Mouse (Mus musculus) E14TG2a.4 (cell line): ENCODE data around the gene Ccdc51.

Experiments
- H3K27me3 ChIP-seq: 2 replicates; pipeline ENCODE4 v1.6.1; 2014; ENCODE audit warnings: low read length, control low read depth; ENCODE audit not compliant: insufficient read depth
- H3K36me3 ChIP-seq: 2 replicates; pipeline ENCODE4 v1.6.1; 2014; ENCODE audit warnings: low read length, control low read depth; ENCODE audit not compliant: insufficient read depth
- H3K4me1 ChIP-seq: replicated peaks from 2 replicates; pipeline ENCODE4 v1.6.1; 2014; ENCODE audit warnings: low read depth, low read length, control low read depth
- H3K4me3 ChIP-seq: replicated peaks from 2 replicates; pipeline ENCODE4 v1.5.1; 2014; ENCODE audit warnings: mild to moderate bottlenecking, low read length
- H3K9me3 ChIP-seq: 2 replicates; pipeline ENCODE4 v1.6.1; 2014; ENCODE audit warnings: low read length, control low read depth
- CTCF ChIP-seq: conservative IDR thresholded peaks from 2 replicates; pipeline ENCODE4 v1.5.1; 2014; ENCODE audit warnings: low read length
- NANOG ChIP-seq: IDR thresholded peaks from 2 replicates; pipeline ENCODE4 v1.6.1; 2014; ENCODE audit warnings: borderline replicate concordance, low read length, mixed read lengths
- POU5F1 ChIP-seq: IDR thresholded peaks from 2 replicates; pipeline ENCODE4 v1.6.1; 2014; ENCODE audit warnings: low read length, borderline replicate concordance

The Ccdc51 gene

GRCm38 (mm10) chr9:109060898-109061295 lies 21.4 kb upstream of the Ccdc51 start:
- Histone ChIP-seq H3K4me3 (no peak overlapping the region), H3K27me3 (no peaks in the 10 kb centered on the region), H3K4me1 (peaks cover 51% of the 10 kb centered on the region), H3K36me3 (peaks cover 85% of the 10 kb centered on the region), H3K9me3 (no peaks in the 10 kb centered on the region)
- TF ChIP-seq POU5F1 (no peak), CTCF (no peak), NANOG (no peak)

GRCm38 (mm10) chr9:109068095-109068735 lies 14.1 kb upstream of the Ccdc51 start:
- TF ChIP-seq POU5F1 (no peak), NANOG (no peak), CTCF (no peak; the same call in 1 of the 2 replicates)
- Histone ChIP-seq H3K4me3 (no peak overlapping the region), H3K27me3 (no peaks in the 10 kb centered on the region), H3K36me3 (peaks cover 88% of the 10 kb centered on the region), H3K9me3 (no peaks in the 10 kb centered on the region), H3K4me1 (peaks cover 8% of the 10 kb centered on the region)

- no peaks in the 10 kb centered on the region for H3K27me3 ChIP-seq
- peaks cover 45% of the 10 kb centered on the region for H3K36me3 ChIP-seq
- H3K4me3 ChIP-seq = peak within 1 kb of the TSS; percentile 96
- no peak for TF ChIP-seq POU5F1
- no peak for TF ChIP-seq CTCF
- TF ChIP-seq NANOG = no peak
- H3K4me1 ChIP-seq = peaks cover 19% of the 10 kb centered on the region
- H3K9me3 ChIP-seq = no peaks in the 10 kb centered on the region
Observed at GRCm38 (mm10) chr9:109073661-109074573, 8.4 kb upstream of the Ccdc51 start, which contains the start of gene Atrip. Atrip (minus strand) TSS chr9:109074124.

GRCm38 (mm10) chr9:109080516-109080915 lies 1.8 kb upstream of the Ccdc51 start:
- Histone ChIP-seq H3K27me3 (no peaks in the 10 kb centered on the region), H3K9me3 (no peaks in the 10 kb centered on the region)
- TF ChIP-seq CTCF (no peak), POU5F1 (no peak), NANOG (no peak)

DNA sequence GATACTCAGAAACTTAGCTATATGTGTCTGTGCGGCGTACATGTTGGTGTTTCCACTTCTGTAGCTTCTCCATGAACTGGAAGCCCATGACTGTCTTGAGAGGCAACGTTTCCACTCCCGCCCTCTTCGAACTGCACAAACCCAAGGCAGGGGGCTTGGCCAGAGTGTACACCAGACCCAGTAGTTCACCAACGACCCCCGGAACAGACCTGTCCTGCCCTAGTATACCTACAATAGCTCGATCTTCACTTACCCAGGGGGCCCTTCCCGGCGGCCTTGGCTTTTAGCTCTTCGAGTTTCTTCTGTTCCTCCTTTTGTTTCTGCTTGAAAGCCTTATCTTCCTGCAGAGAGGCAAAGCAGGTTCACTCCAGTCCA lies 557 bp upstream of the Ccdc51 start:
- Histone ChIP-seq H3K4me1 (peaks cover 46% of the 10 kb centered on the region), H3K36me3 (peaks cover 30% of the 10 kb centered on the region), H3K9me3 (no peaks in the 10 kb centered on the region), H3K27me3 (no peaks in the 10 kb centered on the region), H3K4me3 (peak overlapping the region; percentile 89)
- TF ChIP-seq NANOG (no peak), CTCF (no peak), POU5F1 (no peak)

More at GRCm38 (mm10) chr9:109080516-109080915, 1.8 kb upstream of the Ccdc51 start:
- Histone ChIP-seq H3K4me3 (no peak overlapping the region), H3K36me3 (peaks cover 30% of the 10 kb centered on the region), H3K4me1 (peaks cover 35% of the 10 kb centered on the region)

- Histone ChIP-seq H3K4me1 (peaks cover 72% of the 10 kb centered on the region), H3K36me3 (peaks cover 22% of the 10 kb centered on the region), H3K9me3 (no peaks in the 10 kb centered on the region), H3K4me3 (no peak overlapping the region), H3K27me3 (no peaks in the 10 kb centered on the region)
- TF ChIP-seq CTCF = peak; percentile 42
- TF ChIP-seq NANOG = no peak
Observed at GRCm38 (mm10) chr9:109084922-109085321, 2.6 kb downstream of the Ccdc51 start.

- Histone ChIP-seq H3K36me3 (peaks cover 36% of the 10 kb centered on the region), H3K4me3 (no peak overlapping the region), H3K4me1 (peaks cover 81% of the 10 kb centered on the region), H3K27me3 (no peaks in the 10 kb centered on the region), H3K9me3 (no peaks in the 10 kb centered on the region)
- TF ChIP-seq CTCF (peak; percentile 62), NANOG (no peak), POU5F1 (no peak)
Observed at GRCm38 (mm10) chr9:109087987-109088386, 5.7 kb downstream of the Ccdc51 start.

GRCm38 (mm10) chr9:109090446-109090845 lies 8.2 kb downstream of the Ccdc51 start:
- TF ChIP-seq POU5F1 (no peak), NANOG (no peak), CTCF (no peak)
- 0 out of 2 replicates have a peak overlapping the region, but pooled peaks have one; percentile 45 for H3K4me3 ChIP-seq
- H3K27me3 ChIP-seq = no peaks in the 10 kb centered on the region
- peaks cover 85% of the 10 kb centered on the region for H3K4me1 ChIP-seq
- H3K9me3 ChIP-seq = no peaks in the 10 kb centered on the region
- peaks cover 36% of the 10 kb centered on the region for H3K36me3 ChIP-seq

DNA sequence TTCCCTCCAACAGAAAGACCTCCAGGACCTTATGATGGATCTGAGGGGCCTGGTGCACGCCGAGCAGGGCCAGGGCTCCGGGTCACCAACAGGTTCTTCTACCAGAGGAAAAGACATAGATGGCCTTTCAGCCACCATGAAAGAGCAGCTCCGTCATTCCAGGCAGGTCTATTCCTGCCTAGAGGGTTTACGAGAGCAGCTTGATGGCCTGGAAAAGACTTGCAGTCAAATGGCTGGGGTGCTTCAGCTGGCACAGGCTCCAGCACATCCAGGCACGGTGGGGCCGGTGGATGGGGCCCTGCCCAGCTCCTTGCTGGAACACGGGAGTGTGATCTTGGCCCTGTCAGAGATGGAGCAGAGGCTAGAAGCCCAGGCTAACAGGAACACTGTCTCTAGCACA lies 9.5 kb downstream of the Ccdc51 start:
- H3K4me1 ChIP-seq = peaks cover 83% of the 10 kb centered on the region
- no peak for TF ChIP-seq NANOG
- TF ChIP-seq CTCF = no peak
- TF ChIP-seq POU5F1 = no peak

More for the DNA sequence above, 9.5 kb downstream of the Ccdc51 start:
- H3K27me3 ChIP-seq = no peaks in the 10 kb centered on the region
- H3K36me3 ChIP-seq = peaks cover 36% of the 10 kb centered on the region
- no peaks in the 10 kb centered on the region for H3K9me3 ChIP-seq
- H3K4me3 ChIP-seq = no peak overlapping the region
